Mouse (Mus musculus) kidney, adult 2 months (tissue): Measurements from ENCODE around the gene Mcu.

ENCODE experiments used
- CTCF ChIP-seq: fragments of 200-500 bp; conservative IDR thresholded peaks from 2 replicates; pipeline ENCODE4 v1.5.1; 2011; ENCODE audit warnings: low read depth, mild to moderate bottlenecking, control low read depth, low read length, moderate library complexity, mixed read lengths; ENCODE audit not compliant: insufficient read depth, insufficient read length
- POLR2A ChIP-seq: fragments of 200-500 bp; IDR thresholded peaks from one replicate; pipeline ENCODE4 v1.6.1; 2011; ENCODE audit warnings: low read depth, low read length, control low read depth

- TF ChIP-seq CTCF (no peak), POLR2A (no peak)
Observed at GRCm38 (mm10) chr10:59615411-59615810, 1.1 kb downstream of the Mcu start.
